Mouse (Mus musculus) MEL-GATA-1-ER (cell line): ENCODE measurements around the gene Rab7b.

Source experiments
- DNase-seq: peaks from one replicate; pipeline ENCODE4 v3.0.0-alpha.2; 2012; ENCODE audit warnings: low read depth; ENCODE audit errors: extremely low read depth

The Rab7b gene

DNA sequence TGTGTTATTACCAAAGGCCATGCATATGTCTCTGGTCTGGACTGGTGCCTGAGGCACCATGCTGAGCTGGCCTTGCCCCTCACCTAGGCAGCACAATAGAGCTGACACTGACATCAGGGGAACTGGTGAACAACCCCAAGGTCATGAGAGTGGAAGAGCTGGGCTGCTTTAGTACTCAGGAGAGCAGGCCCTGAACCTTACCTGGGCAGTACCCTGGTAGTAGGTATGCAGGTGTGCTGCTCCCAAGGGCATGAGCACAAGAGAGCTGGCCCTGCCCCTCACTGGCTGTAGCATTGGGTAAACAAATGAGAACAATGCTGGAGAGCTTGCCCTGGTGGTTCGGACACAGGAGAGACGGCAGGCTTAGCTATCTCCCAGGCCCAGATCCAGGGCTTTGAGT is 6.8 kb downstream of the Rab7b start:
- DNase-seq: no peak

DNA sequence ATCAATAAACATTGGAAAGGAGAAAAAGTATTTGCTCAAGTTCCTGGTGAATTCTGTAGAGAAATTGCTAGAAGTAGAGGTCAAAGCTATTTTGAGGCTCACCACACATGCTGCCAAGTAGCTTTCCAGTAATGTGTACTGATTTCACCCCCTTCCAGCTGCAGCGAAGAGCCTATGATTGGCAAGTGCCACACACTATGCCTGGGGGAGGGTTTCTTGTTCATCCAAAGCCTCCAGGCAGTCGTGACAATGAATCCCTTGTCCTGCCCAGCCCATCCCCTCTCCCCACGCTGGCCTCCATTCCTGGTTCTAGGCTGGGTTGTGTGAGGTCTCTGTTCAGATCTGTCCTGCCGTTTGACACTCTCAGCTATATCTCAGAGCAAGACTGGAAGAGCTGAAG is 7.8 kb downstream of the Rab7b start:
- DNase-seq: no peak

DNA sequence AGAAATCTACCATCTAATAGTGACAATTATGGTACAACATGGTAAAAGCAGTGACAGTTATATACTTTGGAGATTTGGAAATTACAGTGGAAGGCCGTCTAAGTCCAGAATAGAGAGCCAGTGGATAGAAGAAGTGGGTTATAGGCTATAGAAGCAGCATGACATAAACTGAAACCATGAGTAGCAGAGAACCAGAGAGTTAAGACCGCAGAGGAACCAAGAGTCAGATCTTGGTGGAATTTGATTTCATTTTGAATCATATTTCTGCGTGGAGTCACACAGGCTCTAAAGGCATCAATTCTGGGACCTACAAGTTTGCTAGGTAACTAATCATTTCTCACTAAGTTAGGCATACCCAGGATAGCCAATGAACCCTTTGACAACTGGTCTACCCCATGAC is 10.3 kb downstream of the Rab7b start:
- no peak for DNase-seq

DNA sequence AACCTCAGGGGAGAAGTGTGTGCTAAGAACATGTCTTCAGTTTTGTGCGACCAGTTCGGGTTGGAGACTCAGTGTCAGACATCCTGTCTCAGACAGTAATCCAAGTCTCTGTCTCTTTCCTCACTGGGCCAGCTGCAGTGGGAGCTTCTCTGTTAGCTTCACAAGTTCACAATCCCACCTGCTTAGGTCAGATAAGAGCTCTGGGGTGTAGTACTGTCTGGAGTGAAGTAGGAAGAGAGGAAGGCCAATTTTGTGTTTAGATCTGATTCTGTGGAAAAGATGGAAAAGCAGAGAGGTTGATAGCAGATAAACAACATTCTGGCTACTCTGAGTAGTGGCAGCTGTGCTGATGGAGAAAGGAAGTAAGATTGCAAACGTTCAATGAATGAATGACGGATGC is 11.1 kb downstream of the Rab7b start:
- DNase-seq: peak; percentile 33

DNA sequence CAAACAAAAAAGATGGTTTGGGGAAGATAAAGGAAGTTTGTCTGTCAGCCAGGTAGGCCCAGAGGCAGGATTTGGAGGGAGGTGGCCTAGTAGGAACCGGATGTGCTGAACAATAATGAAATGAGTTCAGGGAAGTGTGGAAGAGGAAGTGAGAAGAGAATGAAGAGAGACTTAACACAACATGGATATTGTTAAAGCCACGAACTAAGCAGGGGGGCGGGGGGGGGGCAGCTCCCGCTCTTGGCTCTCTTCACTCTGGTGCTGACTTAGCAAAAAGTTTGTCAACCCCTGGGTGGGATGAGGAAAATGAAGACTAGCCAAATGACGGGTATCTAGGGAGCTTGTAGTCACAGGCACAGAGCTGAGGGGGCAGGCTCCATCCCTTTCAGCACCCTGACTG is 12.0 kb downstream of the Rab7b start:
- no peak for DNase-seq

DNA sequence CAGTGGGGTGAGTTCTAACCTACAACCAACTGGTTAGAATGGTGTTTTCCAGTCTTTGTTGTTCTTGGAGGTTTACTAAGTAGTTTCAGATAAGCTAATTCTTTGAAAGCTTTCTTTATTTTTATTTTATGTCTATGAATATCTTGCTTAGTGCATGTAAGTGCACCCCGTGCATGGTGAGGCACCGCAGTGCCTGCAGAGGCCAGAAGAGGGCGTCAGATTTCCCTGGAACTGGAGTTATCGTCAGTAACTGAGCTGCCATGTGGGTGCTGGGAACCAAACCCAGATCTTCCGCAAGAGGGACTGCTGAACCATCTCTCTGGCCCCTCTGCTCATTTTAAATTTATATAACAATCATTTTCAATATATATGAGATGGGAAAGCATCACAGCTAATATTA is 12.9 kb downstream of the Rab7b start:
- no peak for DNase-seq

DNA sequence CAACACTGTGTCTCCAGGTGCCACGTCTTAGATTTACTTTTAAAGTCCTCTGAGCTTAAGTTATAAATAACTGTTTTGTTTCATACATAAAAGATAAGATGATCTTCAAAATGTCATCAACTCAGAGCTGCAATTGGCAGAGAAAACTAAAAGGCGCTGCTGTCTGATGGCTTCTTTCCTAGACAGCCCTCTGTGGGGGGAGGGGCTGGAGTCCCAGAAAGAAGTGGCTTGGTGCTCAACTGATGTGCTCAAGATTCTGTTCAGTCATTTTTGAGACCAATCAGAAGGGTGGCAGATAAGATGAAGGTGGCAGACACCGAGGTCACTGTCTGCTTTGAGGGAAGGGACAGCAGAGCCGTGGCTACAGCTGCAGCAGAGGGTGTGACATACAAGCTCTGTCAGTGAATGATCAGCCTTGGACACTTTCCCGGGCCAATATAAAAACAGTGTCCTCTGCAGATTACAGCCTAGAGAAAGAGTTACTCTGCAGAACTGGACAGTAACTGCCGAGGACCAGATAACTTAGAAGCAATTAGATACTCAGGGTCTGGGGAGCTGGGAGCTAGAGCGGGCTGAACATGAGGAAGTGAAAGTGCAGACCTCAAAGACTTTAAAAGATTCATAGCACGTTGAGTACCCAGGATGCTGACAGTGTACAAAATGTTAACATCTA is 13.7 kb downstream of the Rab7b start:
- DNase-seq: peak; percentile 41

DNA sequence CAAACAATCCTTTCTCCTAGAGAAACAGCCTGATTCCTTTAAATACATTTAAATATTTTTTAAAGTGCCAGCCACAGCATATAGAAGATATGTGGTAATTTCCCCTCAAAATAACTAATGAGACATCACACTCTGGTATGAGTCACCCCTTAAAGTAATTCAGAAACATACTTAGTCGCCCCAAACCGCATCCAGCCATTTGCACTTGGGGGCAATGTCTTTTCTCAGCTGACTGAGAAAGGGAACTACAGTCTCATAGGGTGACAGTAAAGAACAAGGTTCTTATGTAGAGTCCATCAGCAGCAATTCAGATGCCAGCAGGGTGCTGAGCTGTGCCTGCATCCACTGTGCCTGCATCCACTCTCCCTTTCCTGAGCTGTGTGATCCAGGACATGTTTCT is 15.0 kb downstream of the Rab7b start:
- no peak for DNase-seq

DNA sequence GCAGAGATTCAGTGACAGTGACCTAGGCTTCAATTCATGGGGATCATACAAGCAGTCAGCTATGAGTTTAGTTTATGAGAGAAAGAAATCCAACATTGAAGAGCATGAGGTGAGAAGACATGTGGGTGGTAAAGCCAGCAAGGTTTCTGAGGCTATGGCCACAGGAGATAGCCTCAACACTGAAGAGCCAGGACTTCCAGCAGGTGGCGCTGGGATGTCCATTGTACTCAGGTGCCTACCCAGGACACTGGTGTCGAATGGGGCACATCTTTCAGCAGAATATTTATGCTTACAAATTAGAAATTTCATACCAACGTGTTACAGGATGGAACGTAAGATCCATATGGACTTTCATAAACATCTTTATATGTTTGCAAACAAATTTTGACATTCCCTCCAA is 19.8 kb downstream of the Rab7b start:
- no peak for DNase-seq

DNA sequence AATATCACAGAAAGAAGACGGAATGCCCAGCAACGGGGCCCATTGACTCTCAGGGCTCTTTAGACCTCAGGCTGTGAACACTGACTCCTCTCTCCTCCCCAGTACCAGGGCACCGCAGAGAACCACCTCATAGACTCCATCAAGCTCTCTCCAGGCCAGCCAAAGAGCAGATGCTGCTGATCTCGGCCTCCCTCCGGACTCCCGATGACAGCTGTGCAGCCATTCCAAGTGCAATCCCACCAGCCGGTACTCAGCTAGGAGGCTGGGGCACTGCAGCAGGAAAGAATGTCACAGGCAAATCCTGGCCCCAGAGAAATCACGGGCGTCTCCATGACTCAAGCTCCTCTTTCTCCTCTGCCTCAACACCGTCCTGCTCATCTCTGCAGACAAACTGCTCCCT is 23.0 kb downstream of the Rab7b start:
- no peak for DNase-seq

DNA sequence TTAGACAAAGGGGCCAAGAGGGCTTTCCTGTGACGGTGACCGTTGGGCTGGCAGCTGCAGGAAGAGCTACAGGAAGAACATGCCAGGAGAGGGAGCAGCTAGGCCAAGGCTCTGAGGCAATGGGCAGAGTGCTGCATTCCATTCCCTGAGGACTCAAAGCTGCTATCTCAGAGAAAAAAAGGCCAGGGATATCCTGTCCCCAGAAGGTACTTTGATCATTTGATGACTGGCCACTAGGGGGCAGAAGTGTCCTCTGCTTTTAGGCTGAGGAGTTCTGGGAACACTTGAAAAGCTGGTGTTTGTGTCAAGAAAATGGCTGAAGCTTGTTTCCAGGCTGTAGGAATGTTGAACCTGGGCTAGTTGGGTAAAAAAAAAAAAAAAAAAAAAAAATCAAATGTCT is 23.9 kb downstream of the Rab7b start:
- DNase-seq: no peak

DNA sequence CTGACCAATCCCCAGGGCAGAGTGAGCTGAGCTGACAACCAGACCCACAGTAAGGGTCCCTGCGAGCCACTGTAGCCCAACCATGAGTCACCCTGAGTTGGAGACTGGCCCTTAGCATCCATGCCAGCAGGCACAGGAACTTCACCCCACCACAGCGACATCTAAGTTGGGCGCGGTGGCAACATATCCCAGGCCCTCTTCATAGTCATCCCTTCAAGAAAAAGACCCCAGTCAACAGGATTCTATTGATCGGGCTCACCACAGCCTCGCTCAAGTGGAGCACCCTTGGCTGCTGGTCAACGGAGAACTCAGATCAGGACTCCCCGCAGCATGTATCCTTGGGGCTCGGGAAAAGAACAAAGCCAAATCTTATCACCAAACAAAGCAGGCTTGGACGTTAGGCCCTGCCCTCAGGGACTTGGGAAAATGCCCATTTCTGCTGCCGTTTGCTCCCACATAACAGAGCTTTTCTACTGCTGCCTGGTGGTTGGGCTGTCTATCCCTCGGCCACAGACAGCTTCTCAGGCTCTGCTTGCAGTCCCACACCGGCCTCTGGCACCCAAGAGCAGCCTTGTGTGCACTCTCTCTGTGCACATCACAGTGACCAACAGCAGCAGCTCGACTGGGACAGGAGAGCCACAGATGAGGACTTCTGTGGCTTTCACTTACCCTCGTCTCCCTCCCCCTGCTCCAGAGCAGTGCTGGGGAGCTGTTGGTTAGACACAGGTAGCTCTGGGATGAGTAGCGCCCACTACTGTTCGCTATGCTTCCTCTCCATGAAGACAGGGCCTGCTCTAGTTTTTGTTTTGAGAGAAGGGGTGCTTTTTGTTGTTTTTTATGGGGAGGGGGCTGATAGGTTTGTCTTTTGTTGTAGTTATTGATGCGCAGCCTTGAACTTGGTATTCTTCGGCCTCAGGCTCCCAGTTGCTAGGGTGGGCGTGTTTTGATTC is 26.2 kb downstream of the Rab7b start:
- no peak for DNase-seq

DNA sequence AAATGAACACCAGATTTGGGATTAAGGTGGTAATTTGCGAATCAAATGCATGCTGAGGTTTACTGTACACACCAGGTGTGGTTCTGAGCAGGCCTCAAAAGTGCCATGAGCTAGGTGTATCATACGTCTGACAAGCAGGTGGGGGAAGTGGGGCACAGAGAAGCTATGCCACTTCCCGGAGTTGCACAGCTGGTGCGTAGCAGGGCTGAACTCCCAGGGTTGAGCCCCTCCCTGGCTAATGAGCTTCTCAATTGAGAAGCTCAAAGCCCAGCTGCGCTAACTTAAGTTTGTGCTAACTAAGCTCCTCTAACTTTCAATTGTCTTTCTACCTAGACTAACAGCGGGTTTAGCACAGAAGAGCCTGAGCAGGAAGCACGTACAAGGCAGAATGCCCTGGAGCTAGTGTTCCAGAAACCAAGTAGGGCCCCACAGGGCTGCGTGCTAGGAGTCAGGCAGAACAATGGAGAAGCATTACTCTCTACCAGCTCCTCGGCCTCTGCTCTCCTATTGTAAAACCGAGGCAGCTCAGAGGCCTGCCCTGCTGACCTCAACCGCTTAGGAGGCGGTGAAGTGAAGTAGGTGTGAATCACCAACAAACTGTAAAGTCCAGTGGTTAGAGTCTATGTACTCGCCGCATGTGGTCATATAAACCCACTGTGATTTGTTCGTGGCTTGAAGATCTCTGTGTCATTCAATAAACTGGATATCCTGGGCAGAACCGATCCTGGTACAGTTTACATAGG is 30.6 kb downstream of the Rab7b start:
- DNase-seq: no peak

DNA sequence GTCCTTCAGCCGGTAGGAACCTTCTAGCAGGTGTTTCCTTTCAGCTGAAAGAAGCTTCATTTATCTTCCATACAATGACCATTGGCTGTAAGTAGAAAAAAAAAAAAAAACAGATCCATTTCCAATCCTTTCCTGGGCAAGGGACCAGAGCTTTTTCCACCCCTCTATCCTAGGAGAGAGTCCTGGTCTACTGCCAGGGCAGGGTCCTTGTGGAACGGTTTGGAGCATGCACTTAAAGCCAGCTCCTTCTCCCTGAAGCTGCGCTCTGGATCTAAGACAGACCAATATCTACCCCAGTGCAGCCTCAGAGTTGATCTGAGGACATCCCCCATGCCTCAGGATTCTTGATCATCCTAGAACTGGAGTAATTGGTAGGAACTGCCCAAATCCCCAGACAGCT is 33.5 kb downstream of the Rab7b start:
- no peak for DNase-seq

DNA sequence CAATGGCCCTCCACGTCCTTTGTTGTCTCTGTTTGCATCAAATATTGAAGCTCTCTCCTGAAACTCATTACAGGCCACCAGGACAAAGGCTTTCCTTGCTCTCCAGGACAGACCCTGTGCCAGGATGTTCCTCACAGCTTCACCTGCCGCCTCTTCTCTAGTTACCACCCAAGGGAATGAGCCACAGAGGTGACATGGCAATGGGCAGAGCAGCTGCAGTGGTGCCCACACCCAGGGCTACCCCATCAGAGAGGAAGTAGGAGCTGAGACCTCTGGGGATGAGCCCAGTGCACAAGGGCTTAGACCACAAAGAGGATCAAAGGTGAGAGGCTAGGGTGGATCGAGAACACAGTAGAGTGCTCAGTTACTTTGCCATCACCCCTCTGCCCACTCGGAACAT is 35.1 kb downstream of the Rab7b start:
- DNase-seq: no peak

DNA sequence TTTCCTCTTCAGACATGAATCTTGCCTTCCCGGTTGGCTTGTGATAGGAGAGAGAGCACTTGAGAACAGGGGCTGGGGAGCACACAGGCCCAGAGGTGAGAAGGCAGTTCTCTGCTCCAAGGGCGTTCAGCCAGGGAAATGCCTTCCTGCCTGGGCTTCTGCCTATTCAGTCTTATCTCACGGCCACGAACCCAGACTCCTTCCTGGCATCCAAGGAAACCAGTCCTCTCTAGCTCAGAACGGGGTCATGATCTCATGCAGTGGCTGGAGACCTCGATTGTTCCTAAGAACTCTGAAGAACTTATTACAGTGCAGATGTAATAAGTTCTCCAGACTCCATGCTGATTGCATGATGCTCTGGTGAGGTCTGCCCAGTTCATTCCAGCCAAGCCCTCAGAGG is 38.1 kb downstream of the Rab7b start:
- DNase-seq: no peak

DNA sequence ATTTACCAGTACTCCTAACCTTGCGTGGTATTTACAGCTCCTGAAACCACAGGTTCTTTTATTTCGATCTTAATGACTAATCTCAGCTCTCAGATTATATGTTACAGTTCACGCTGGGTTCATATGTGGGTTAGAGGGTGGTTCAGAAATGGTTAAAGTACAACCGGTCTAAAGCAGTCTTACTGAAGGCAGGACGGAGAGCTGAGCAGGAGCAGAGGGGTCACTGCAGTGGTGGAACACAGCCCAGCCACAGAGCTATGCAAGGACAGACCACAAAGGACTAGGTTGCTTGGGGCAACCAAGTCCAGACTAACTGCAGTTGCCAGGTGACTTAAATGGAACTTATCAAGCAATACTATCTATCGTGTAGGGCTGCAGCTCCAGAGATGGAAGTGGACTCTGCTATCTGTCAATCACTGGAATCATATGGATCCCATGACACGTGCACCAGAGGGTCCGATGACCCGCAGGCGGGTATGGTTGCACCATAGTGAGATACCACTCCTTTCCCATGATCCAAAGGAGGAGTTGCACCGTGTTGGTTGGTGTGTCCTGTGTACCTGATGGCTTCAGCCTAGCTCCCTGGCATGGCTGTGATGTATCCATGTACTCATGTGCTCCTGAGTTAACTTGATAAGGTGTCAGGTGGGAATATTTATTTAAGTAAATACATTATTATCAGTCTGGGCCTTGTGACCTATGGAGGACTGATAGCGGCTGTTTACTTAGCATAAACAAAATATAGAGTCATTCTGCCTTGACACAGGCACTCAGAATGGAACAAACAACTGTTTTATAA is 42.3 kb downstream of the Rab7b start:
- DNase-seq: no peak

DNA sequence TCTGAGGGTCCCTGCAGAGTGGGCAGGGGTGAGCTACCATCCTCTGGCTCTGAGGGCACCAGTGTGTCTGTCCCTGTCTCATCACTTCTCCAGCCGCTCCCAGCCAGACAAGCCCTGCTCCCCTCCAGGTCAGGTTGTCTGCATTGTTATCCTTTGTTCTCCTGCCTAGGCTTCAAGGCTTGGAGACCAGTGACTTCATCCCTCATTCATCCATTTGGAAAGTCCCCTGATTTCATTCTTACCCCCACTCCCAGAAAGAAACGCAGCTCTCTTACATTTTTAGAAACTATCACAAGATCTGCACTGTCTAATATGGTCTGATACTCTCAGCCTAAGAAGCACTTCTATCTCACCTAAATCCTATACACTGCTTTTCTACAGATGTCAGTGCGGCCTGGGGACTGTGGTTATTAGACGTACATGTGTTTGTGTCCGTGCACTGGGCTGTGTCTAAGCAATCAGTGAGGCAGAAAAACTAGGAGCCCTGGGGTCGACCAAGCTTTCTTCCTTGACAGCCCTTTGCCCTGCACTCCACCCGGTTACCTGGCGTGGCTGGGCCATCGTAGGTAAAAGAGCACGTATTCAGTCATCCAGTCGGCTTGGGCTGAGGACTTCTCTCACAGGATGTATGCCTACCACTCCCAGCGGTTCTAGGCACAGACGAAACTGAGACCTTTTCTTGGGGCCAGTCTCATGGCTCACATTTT is 45.1 kb downstream of the Rab7b start:
- DNase-seq: no peak

DNA sequence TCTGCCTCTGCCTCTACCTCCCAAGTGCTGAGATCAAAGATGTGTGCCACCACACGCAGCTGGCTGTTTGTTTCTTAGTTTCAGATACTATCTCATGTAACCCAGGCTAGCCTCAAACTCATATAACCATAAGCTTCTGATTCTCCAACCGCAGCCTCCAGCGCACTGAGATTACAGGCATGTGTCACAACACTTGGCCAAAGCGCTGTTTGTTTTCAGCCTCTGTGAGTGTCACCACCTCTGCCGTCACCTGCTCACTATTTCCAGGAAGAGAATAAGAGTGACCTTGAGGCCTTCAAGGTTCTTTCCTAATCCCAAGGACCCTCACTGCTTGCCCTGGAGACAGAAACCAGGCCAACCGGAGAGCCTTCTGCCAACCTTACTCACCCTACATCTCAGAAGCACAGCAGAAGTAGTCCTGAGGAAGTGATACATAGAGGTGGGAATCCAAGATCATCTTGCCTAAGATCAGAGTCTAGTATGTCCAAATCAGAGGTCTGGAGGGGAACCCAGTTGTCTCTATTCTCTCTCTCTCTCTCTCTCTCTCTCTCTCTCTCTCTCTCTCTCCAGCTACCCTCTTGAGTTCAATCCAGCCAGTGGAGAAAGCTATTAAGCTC is 46.3 kb downstream of the Rab7b start:
- DNase-seq: no peak

DNA sequence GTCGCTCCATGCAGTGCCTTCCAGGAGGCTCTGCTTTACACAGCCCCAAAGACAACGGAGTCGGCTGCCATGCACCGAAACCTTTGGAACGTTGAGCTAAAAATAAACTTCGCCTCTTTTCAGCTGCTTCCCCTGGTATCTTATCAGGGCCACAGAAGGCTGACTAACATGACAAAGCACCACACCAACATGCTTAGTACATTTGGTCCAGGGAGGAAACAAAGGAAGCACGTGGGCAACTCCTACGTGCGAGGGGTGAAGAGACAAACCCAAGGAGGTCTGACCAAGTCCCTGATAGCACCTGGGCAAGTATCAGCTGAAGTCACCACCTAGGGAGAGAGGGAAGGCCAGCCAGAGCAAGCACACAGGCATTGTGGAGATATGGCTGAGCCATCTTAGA is 48.0 kb downstream of the Rab7b start:
- DNase-seq: peak; percentile 59
